Mouse (Mus musculus): ENCODE results near the gene Rab3a.

DNA sequence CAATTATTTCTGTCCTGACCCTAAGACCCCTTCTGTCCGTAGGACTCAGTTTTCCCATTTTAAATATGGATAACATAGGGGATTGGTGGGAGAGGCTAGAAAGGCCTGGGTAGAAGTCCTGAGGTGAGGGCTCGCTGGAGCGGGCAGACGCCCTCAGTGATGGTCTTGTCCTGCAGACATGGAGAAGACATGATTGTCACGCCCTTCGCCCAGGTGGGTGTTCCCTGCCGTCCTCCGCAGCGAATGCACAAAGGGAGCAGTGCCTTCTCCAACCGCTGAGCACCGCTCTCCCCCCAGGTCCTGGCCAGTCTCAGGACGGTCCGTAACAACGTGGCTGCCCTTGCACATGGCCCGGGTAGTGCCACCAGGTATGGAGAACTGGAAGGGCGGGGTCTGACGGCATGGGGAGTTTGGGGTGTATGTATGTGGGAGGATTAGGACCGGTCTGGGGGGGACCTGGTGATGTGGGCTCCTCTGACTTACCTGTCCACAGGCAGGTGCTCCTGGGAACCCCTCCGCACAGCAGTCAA, 8.7 kb upstream of the Rab3a start:
- TF ChIP-seq CTCF (IDR thresholded peaks at IDR 0.05) (no peak), POLR2A (IDR thresholded peaks at IDR 0.05; ENCODE audit: insufficient read depth, low read depth, low read length) (no peak)
